Mouse (Mus musculus) midbrain, embryonic 11.5 days (tissue): ENCODE measurements around the gene Mfsd6. TPM values are rescaled to one million over a fixed set of nuclear protein-coding genes. Genes with fewer than 3 reads are reported as not detected.
A peak's percentile ranks its signal among the peaks of the same experiment; 100 is the strongest.

Source experiments
- ATAC-seq: fragments of 200-750 bp; cut with Nextera tagmentation; 2 replicates; pipeline ENCODE4 v1.8.0; 2017; ENCODE audit warnings: moderate TSS enrichment, moderate library complexity; ENCODE audit not compliant: low FRiP score
- DNase-seq: peaks from one replicate; pipeline ENCODE4 v3.0.0; 2015; ENCODE audit warnings: low spot score; ENCODE audit errors: missing footprints
- H3K27ac ChIP-seq: fragments of 300-500 bp; sonication (generic); 2 replicates; pipeline ENCODE4 v1.5.1; 2014; ENCODE audit warnings: low read depth, low read length
- H3K27me3 ChIP-seq: fragments of 300-500 bp; sonication (generic); 2 replicates; pipeline ENCODE4 v1.6.1; 2014; ENCODE audit warnings: mild to moderate bottlenecking, low read length, moderate library complexity, mixed read lengths; ENCODE audit not compliant: control insufficient read depth, insufficient read depth
- H3K36me3 ChIP-seq: fragments of 300-500 bp; sonication (generic); 2 replicates; pipeline ENCODE4 v1.6.1; 2014; ENCODE audit warnings: mild to moderate bottlenecking, low read length, moderate library complexity, mixed read lengths; ENCODE audit not compliant: control insufficient read depth, insufficient read depth
- H3K4me1 ChIP-seq: fragments of 300-500 bp; sonication (generic); 2 replicates; pipeline ENCODE4 v1.6.1; 2014; ENCODE audit warnings: low read length; ENCODE audit not compliant: control insufficient read depth, insufficient read depth
- H3K4me2 ChIP-seq: fragments of 300-500 bp; sonication (generic); 2 replicates; pipeline ENCODE4 v1.6.1; 2014; ENCODE audit warnings: mild to moderate bottlenecking, moderate library complexity
- H3K4me3 ChIP-seq: fragments of 300-500 bp; sonication (generic); 2 replicates; pipeline ENCODE4 v1.5.1; 2014; ENCODE audit warnings: low read depth, low read length
- H3K9ac ChIP-seq: fragments of 300-500 bp; sonication (generic); 2 replicates; pipeline ENCODE4 v1.6.1; 2014; ENCODE audit warnings: low read length
- H3K9me3 ChIP-seq: fragments of 300-500 bp; sonication (generic); 2 replicates; pipeline ENCODE4 v1.6.1; 2016; ENCODE audit warnings: low read length; ENCODE audit not compliant: control insufficient read depth
- WGBS: fragments of 180-500 bp; shearing (Covaris S2); extraction: QIAGEN DNeasy Blood & Tissue Kit; methylation state at CpG from one replicate; pipeline ENCODE4 v1.1.7; 2014; 5-methylcytosine and 5-hydroxymethylcytosine counted together
- polyA plus RNA-seq: library from polyadenylated mRNA; unstranded; fragments of >200 nt; fragmentation: Nextera tagmentation; extraction: Ambion mirVana; gene quantifications from 2 replicates; pipeline ENCODE4 v1.2.1, GENCODE M21; 2014

Gene Mfsd6
- polyA plus RNA-seq, 1 experiment from 2014 or later, result 3.1 TPM

- H3K27me3 ChIP-seq, result no peaks in the 10 kb centered on the region
- H3K36me3 ChIP-seq, result no peaks in the 10 kb centered on the region
- ATAC-seq (no peak), DNase-seq (no peak)
- H3K4me2 ChIP-seq, result no peak overlapping the region
- H3K9ac ChIP-seq, result no peak overlapping the region
- no peak overlapping the region for H3K4me3 ChIP-seq
- no peak overlapping the region for H3K27ac ChIP-seq
- WGBS, result 87% methylated on average over 4 of the region's 4 CpGs
- no peaks in the 10 kb centered on the region for H3K9me3 ChIP-seq
- no peaks in the 10 kb centered on the region for H3K4me1 ChIP-seq
Measured at GRCm38 (mm10) chr1:52655153-52655552, 72.1 kb downstream of the Mfsd6 start.

- WGBS, result 93% methylated on average over 1 of the region's 1 CpGs
- Histone ChIP-seq H3K9me3 (no peaks in the 10 kb centered on the region), H3K9ac (no peak overlapping the region), H3K4me1 (no peaks in the 10 kb centered on the region), H3K4me2 (no peak overlapping the region), H3K36me3 (peaks cover 5% of the 10 kb centered on the region; the same call in 1 of the 2 replicates), H3K4me3 (no peak overlapping the region), H3K27ac (no peak overlapping the region), H3K27me3 (no peaks in the 10 kb centered on the region)
- DNase-seq, result no peak
- ATAC-seq, result no peak
Measured at GRCm38 (mm10) chr1:52653366-52653765, 73.9 kb downstream of the Mfsd6 start.

- ATAC-seq, result no peak
- no peak overlapping the region for H3K27ac ChIP-seq
- 85% methylated on average over 3 of the region's 3 CpGs for WGBS
Measured at GRCm38 (mm10) chr1:52652601-52653253, 74.5 kb downstream of the Mfsd6 start.

GRCm38 (mm10) chr1:52650066-52650465 is 77.2 kb downstream of the Mfsd6 start:
- no peak overlapping the region for H3K4me3 ChIP-seq
- H3K9ac ChIP-seq, result no peak overlapping the region
- WGBS, result 90% methylated on average over 5 of the region's 5 CpGs
- peaks cover 5% of the 10 kb centered on the region; the same call in 1 of the 2 replicates for H3K36me3 ChIP-seq
- H3K27ac ChIP-seq, result no peak overlapping the region
- H3K4me2 ChIP-seq, result no peak overlapping the region
- no peak for DNase-seq
- no peaks in the 10 kb centered on the region for H3K27me3 ChIP-seq
- H3K9me3 ChIP-seq, result no peaks in the 10 kb centered on the region
- no peak for ATAC-seq
- no peaks in the 10 kb centered on the region for H3K4me1 ChIP-seq

More at GRCm38 (mm10) chr1:52652601-52653253, 74.5 kb downstream of the Mfsd6 start:
- peaks cover 5% of the 10 kb centered on the region; the same call in 1 of the 2 replicates for H3K36me3 ChIP-seq
- no peak overlapping the region for H3K4me3 ChIP-seq
- H3K27me3 ChIP-seq, result no peaks in the 10 kb centered on the region
- no peak overlapping the region for H3K9ac ChIP-seq
- no peak overlapping the region for H3K4me2 ChIP-seq
- no peaks in the 10 kb centered on the region for H3K9me3 ChIP-seq
- H3K4me1 ChIP-seq, result no peaks in the 10 kb centered on the region
- DNase-seq, result no peak

- Histone ChIP-seq H3K9ac (no peak overlapping the region), H3K4me1 (no peaks in the 10 kb centered on the region), H3K4me2 (no peak overlapping the region), H3K4me3 (no peak overlapping the region), H3K9me3 (no peaks in the 10 kb centered on the region), H3K36me3 (peaks cover 5% of the 10 kb centered on the region; the same call in 1 of the 2 replicates), H3K27me3 (no peaks in the 10 kb centered on the region), H3K27ac (no peak overlapping the region)
- WGBS, result 84% methylated on average over 11 of the region's 11 CpGs
- DNase-seq (peak; percentile 89), ATAC-seq (peak; percentile 59; the same call in 1 of the 2 replicates)
Measured at GRCm38 (mm10) chr1:52648153-52649027, 78.9 kb downstream of the Mfsd6 start.

- ATAC-seq (no peak), DNase-seq (no peak)
- no peaks in the 10 kb centered on the region for H3K9me3 ChIP-seq
- H3K27ac ChIP-seq, result no peak overlapping the region
- H3K4me2 ChIP-seq, result no peak overlapping the region
- H3K9ac ChIP-seq, result no peak overlapping the region
- H3K27me3 ChIP-seq, result no peaks in the 10 kb centered on the region
- WGBS, result 97% methylated on average over 4 of the region's 4 CpGs
- H3K36me3 ChIP-seq, result peaks cover 6% of the 10 kb centered on the region; the same call in 1 of the 2 replicates
- H3K4me1 ChIP-seq, result no peaks in the 10 kb centered on the region
- H3K4me3 ChIP-seq, result no peak overlapping the region
Measured at GRCm38 (mm10) chr1:52640736-52641135, 86.5 kb downstream of the Mfsd6 start.

- Histone ChIP-seq H3K9me3 (no peaks in the 10 kb centered on the region), H3K4me3 (no peak overlapping the region), H3K36me3 (peaks cover 6% of the 10 kb centered on the region; the same call in 1 of the 2 replicates), H3K9ac (no peak overlapping the region), H3K27ac (no peak overlapping the region), H3K4me1 (no peaks in the 10 kb centered on the region), H3K4me2 (no peak overlapping the region), H3K27me3 (no peaks in the 10 kb centered on the region)
- 88% methylated on average over 6 of the region's 6 CpGs for whole genome bisulfite sequencing
- DNase-seq (no peak), ATAC-seq (no peak; the same call in 1 of the 2 replicates)
Measured at GRCm38 (mm10) chr1:52640266-52640665, 87.0 kb downstream of the Mfsd6 start.

- WGBS, result 94% methylated on average over 7 of the region's 7 CpGs
Measured at GRCm38 (mm10) chr1:52639090-52639489, 88.2 kb downstream of the Mfsd6 start.

GRCm38 (mm10) chr1:52638101-52638500 is 89.2 kb downstream of the Mfsd6 start:
- Histone ChIP-seq H3K4me2 (no peak overlapping the region), H3K9ac (no peak overlapping the region), H3K9me3 (no peaks in the 10 kb centered on the region), H3K27me3 (no peaks in the 10 kb centered on the region), H3K4me3 (no peak overlapping the region), H3K36me3 (peaks cover 6% of the 10 kb centered on the region; the same call in 1 of the 2 replicates), H3K27ac (no peak overlapping the region), H3K4me1 (no peaks in the 10 kb centered on the region)
- WGBS, result 80% methylated on average over 2 of the region's 2 CpGs
- ATAC-seq (no peak), DNase-seq (no peak)

More at GRCm38 (mm10) chr1:52639090-52639489, 88.2 kb downstream of the Mfsd6 start:
- peaks cover 6% of the 10 kb centered on the region; the same call in 1 of the 2 replicates for H3K36me3 ChIP-seq
- H3K9ac ChIP-seq, result no peak overlapping the region
- no peak overlapping the region for H3K4me3 ChIP-seq
- DNase-seq (no peak), ATAC-seq (no peak)
- H3K9me3 ChIP-seq, result no peaks in the 10 kb centered on the region
- no peak overlapping the region for H3K4me2 ChIP-seq
- H3K27me3 ChIP-seq, result no peaks in the 10 kb centered on the region
- H3K27ac ChIP-seq, result no peak overlapping the region
- no peaks in the 10 kb centered on the region for H3K4me1 ChIP-seq
